9 mouse cellular contexts compared by ENCODE assay signal in genomic region chr7:113347271-113347670, GRCm38 (mm10). TPM values are rescaled to one million over a fixed set of nuclear protein-coding genes. Genes with fewer than 3 reads are reported as not detected.
A peak's percentile ranks its signal among the peaks of the same experiment; 100 is the strongest.
DNase-seq lines count a peak whose midpoint lies in the region; ATAC-seq and TF ChIP-seq lines count a peak whose summit lies in the region.
"Had no signal": no experiment of that assay in that cellular context is flagged by ENCODE, and none has a peak within 500 bp of the region (broad histone marks: within the 10 kb centered on the region; RNA-seq: fewer than 3 reads in every experiment).

No protein-coding gene starts in this region.

- H3K9ac ChIP-seq in hindbrain, embryonic 16.5 days (ENCODE audit: low read depth, low read length): no peak overlapping the region
- H3K9ac ChIP-seq in midbrain, postnatal 0 days (replicated peaks; ENCODE audit: low read length, poor library complexity, severe bottlenecking): peak overlapping the region; percentile 33; the same call in 1 of the 2 replicates

- peaks cover 7% of the 10 kb centered on the region for H3K4me1 ChIP-seq in hindbrain, embryonic 16.5 days (ENCODE audit: control insufficient read depth, insufficient read depth, low read depth, low read length)
- H3K4me1 ChIP-seq in midbrain, postnatal 0 days (ENCODE audit: insufficient read depth, low read length): no peaks in the 10 kb centered on the region

- 16% methylated on average over 4 of the region's 4 CpGs for WGBS in hindbrain, embryonic 16.5 days
- 15% methylated on average over 4 of the region's 4 CpGs for WGBS in midbrain, postnatal 0 days

- H3K27ac ChIP-seq in hindbrain, embryonic 16.5 days (ENCODE audit: low read depth, low read length): peak overlapping the region; percentile 6; the same call in 1 of the 2 replicates
- peak overlapping the region; percentile 14; the same call in 1 of the 2 replicates for H3K27ac ChIP-seq in midbrain, postnatal 0 days (ENCODE audit: low read depth, low read length)

- TF ChIP-seq CTCF in midbrain, postnatal 0 days (IDR thresholded peaks at IDR 0.05): no peak

- H3K36me3 ChIP-seq in hindbrain, embryonic 16.5 days (ENCODE audit: control insufficient read depth, insufficient read depth, low read length): no peaks in the 10 kb centered on the region
- no peaks in the 10 kb centered on the region for H3K36me3 ChIP-seq in midbrain, postnatal 0 days (ENCODE audit: insufficient read depth, low read length)

- no peaks in the 10 kb centered on the region for H3K9me3 ChIP-seq in hindbrain, embryonic 16.5 days (ENCODE audit: control insufficient read depth, low read length)
- H3K9me3 ChIP-seq in midbrain, postnatal 0 days (ENCODE audit: low read length): no peaks in the 10 kb centered on the region

- H3K4me3 ChIP-seq in hindbrain, embryonic 16.5 days (ENCODE audit: low read length): peak overlapping the region; percentile 9; the same call in 1 of the 2 replicates
- peak overlapping the region; percentile 18; the same call in 1 of the 2 replicates for H3K4me3 ChIP-seq in midbrain, postnatal 0 days (ENCODE audit: low read depth, low read length)

- peak; percentile 5 for DNase-seq in gastrocnemius, adult 18-20 months (ENCODE audit: low spot score)
- no peak for DNase-seq in gastrocnemius, postnatal 14 days
- DNase-seq in cerebellum, adult 9-11 months: peak; percentile 92
- DNase-seq in midbrain, postnatal 0 days (ENCODE audit: low spot score): peak; percentile 87
- no peak for DNase-seq in lung, postnatal 14 days
- DNase-seq in spleen, adult 12 weeks (ENCODE audit: low spot score): no peak

- intact Hi-C loops in gastrocnemius, postnatal 14 days (cut with DNase I; ENCODE audit: low total_unique reads): no loop called here

- ATAC-seq in hindbrain, embryonic 16.5 days: peak; percentile 95
- ATAC-seq in midbrain, postnatal 0 days (ENCODE audit: low FRiP score): peak; percentile 85
- no peak for ATAC-seq in megakaryocyte, adult 5-6 weeks (ENCODE audit: poor library complexity, severe bottlenecking)

- no peaks in the 10 kb centered on the region for H3K27me3 ChIP-seq in hindbrain, embryonic 16.5 days (replicated peaks; ENCODE audit: control insufficient read depth, insufficient read depth, low read length)
- no peaks in the 10 kb centered on the region for H3K27me3 ChIP-seq in midbrain, postnatal 0 days (ENCODE audit: insufficient read depth, low read length)

- H3K4me2 ChIP-seq in hindbrain, embryonic 16.5 days (ENCODE audit: low read length): peak overlapping the region; percentile 34
- peak overlapping the region; percentile 41 for H3K4me2 ChIP-seq in midbrain, postnatal 0 days (ENCODE audit: low read depth, low read length, poor library complexity, severe bottlenecking)

RNA-seq across cellular contexts. Expression of gene Btbd10, which starts 21.9 kb away (rescaled TPM):
- total RNA-seq in gastrocnemius, adult 18-20 months (2021): 1 to 10 TPM; 6.8 to 8.9 TPM
- 1 to 10 TPM; 5.9 to 8.3 TPM for total RNA-seq in gastrocnemius, postnatal 14 days (2021)
- polyA plus RNA-seq in hindbrain, embryonic 16.5 days (2015; fragmentation: Nextera tagmentation; extraction: Ambion mirVana): 76.9 and 84.2 TPM in 2 replicates
- total RNA-seq in midbrain, postnatal 0 days (2014; rRNA removed): 59.2 and 73.2 TPM in 2 replicates
- polyA plus RNA-seq in midbrain, postnatal 0 days (2015; fragmentation: Nextera tagmentation; extraction: Ambion mirVana): 85.1 and 88.3 TPM in 2 replicates
- total RNA-seq in megakaryocyte, adult 5-6 weeks (2015): 18.9 and 24.2 TPM in 2 replicates
- 27.6 and 30.9 TPM in 2 replicates for total RNA-seq in megakaryocyte, adult 5-6 weeks (2017)

RNA-seq across cellular contexts. Expression of gene Pth, which starts 41.1 kb away (rescaled TPM):
- not detected for total RNA-seq in gastrocnemius, adult 18-20 months (2021)
- total RNA-seq in gastrocnemius, postnatal 14 days (2021): not detected
- polyA plus RNA-seq in hindbrain, embryonic 16.5 days (2015; fragmentation: Nextera tagmentation; extraction: Ambion mirVana): not detected in 2 replicates
- total RNA-seq in midbrain, postnatal 0 days (2014; rRNA removed): not detected in 2 replicates
- not detected in 2 replicates for polyA plus RNA-seq in midbrain, postnatal 0 days (2015; fragmentation: Nextera tagmentation; extraction: Ambion mirVana)
- not detected in 2 replicates for total RNA-seq in megakaryocyte, adult 5-6 weeks (2015)
- not detected in 2 replicates for total RNA-seq in megakaryocyte, adult 5-6 weeks (2017)
- polyA plus RNA-seq: intestine, embryonic 14.5 days had no signal

Comparison
In these comparisons a context has a peak if more than half of its experiments do, and no peak if none do; other contexts are left out.
1. DNase-seq: peak in gastrocnemius, adult 18-20 months (single experiment), cerebellum, adult 9-11 months (single experiment) and midbrain, postnatal 0 days (single experiment); none in gastrocnemius, postnatal 14 days (single experiment), lung, postnatal 14 days (single experiment) and spleen, adult 12 weeks (single experiment).